Mouse (Mus musculus): ENCODE data around the gene Fignl2.
A peak's percentile ranks its signal among the peaks of the same experiment; 100 is the strongest.
"Not testable (repeated sequence)": the region's sequence is repeated elsewhere in the genome, so short reads cannot be mapped to it uniquely, and the experiment has no call there.

Fignl2 gene

GRCm38 (mm10) chr15:101077813-101078730 is at the start of gene Fignl2:
Gene Fignl2, minus strand, starts transcription at chr15:101078567.
- peak; percentile 39 for DNase-seq

GRCm38 (mm10) chr15:101126876-101127544 is 48.6 kb upstream of the Fignl2 start:
- DNase-seq: peak; percentile 65

DNA sequence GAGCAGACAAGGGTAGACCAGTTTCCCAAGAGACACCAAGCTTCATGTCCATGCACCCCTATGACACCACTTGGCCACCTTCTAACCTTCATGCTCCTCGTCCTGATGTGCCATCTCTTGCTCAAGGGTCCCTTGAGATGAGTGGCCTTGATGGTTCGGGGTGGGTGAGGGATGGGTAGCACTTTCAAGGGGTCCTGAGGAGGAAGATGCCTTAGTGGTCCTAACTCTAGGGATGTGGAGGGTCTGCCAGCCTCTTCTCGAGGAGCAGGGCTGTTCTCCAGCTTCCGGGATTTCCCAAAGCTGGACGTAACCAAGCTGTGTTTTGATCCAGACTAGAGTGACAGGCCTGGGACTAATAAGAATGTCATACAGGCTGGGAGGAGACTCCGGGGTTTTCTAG is 47.2 kb upstream of the Fignl2 start:
- DNase-seq: no peak

GRCm38 (mm10) chr15:101123202-101123601 is 44.8 kb upstream of the Fignl2 start:
- DNase-seq: peak; percentile 67

DNA sequence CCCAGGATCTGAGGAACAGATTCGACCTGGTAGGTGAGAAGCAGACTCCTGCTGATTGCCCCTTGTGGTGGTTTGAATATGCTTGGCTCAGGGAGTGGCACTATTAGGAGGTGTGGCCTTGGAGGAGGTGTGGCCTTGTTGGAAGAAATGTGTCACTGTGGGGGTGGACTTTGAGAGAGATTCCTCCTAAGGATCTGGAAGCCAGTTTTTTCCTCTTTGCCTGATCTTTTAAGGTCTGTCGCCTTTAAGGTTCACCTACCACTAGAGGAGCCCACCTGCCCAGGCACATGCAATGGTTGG is 43.9 kb upstream of the Fignl2 start:
- no peak for DNase-seq

DNA sequence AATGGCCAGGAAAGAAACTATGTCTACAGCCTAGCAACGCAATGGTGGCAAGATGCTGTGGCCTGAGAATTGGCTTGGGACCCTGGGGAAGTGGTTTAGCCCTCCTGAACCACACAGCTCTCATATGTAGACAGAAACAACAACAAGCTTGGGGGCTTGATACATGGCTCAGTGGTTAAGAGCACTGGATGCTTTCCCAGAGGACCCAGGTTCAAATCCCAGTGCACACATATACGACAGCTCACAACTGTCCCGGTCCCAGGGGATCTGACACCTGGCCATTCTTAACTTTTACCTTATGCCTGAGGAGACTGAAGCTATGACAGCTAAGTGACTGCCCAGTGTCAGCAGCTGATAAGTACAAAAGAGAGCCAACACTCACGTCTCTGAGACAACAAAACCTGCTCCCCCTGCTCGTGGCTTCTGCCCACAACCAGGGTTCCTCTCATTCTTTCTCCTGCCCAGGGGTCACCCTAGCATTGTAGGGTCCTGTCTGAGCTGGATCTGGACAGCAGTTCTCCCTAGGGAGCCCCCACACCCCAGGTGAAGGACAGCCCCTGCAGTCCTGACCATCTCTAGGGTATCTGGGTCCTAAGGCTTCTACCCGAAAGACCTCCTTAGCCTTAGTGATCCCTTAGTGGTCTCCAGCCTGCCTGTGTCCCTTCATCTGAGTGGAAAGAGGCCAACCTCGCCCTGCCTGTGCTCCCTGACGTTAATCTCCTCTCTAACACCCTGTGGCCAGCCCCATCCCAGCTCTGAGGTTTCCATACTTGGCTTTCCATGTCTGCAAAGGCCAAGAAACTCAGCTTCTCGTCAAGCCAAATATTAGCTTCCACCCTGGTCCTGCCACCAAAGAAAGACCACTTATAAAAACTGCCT is 43.3 kb upstream of the Fignl2 start:
- DNase-seq: no peak

GRCm38 (mm10) chr15:101118399-101119125 is 40.2 kb upstream of the Fignl2 start:
- DNase-seq: peak; percentile 51

- no peak for DNase-seq
Measured at GRCm38 (mm10) chr15:101115511-101116110, 37.2 kb upstream of the Fignl2 start, which contains the start of gene Ankrd33. Gene Ankrd33, plus strand, starts transcription at chr15:101115755.

- not testable (repeated sequence) for DNase-seq
Measured at GRCm38 (mm10) chr15:101113778-101114177, 35.4 kb upstream of the Fignl2 start.

- peak; percentile 67 for DNase-seq
Measured at GRCm38 (mm10) chr15:101113176-101113575, 34.8 kb upstream of the Fignl2 start.

- DNase-seq: no peak
Measured at GRCm38 (mm10) chr15:101107906-101108671, 29.7 kb upstream of the Fignl2 start.

DNA sequence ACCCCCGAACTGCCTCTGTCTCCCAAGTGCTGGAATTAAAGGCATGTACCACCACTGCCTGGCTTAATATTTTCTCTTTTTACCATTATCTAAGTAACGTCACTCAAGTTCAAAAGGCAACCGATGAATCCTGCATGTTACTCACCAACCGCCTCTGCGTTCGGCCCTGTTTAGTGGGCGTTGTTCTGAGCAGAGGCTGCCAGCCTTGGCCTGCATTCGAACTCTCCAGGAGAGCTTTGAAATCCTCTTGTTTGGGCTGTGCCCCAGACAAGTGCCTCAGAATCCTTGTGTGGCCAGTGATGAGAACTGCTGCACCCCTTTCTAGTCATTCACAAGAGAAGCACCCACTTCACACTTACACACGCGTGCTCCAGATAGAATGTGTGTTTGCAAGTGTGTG is 27.6 kb upstream of the Fignl2 start:
- no peak for DNase-seq

- peak; percentile 91 for DNase-seq
Measured at GRCm38 (mm10) chr15:101105496-101105994, 27.2 kb upstream of the Fignl2 start.

- DNase-seq: no peak
Measured at GRCm38 (mm10) chr15:101103605-101104304, 25.4 kb upstream of the Fignl2 start.

- no peak for DNase-seq
Measured at GRCm38 (mm10) chr15:101100996-101101395, 22.6 kb upstream of the Fignl2 start.

GRCm38 (mm10) chr15:101097985-101098651 is 19.8 kb upstream of the Fignl2 start:
- DNase-seq: no peak

DNA sequence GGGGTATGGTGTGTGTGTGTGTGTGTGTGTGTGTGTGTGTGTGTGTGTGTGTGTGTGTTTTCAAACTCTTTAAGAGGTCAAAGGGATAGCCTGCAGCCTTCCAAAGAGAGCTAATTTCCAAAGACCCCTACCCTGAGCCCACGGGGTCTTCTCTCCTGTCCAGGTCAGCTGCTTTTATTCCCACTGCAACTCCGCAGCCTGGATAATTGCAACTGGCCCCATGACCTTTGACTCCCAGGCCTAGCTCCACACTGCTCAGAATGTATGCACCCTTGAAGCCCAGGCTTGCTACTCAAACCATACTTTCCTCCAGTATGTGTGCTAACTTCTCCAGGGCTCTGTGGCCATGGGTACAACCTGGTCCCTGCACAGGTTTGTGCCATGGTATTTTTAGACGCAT is 17.0 kb upstream of the Fignl2 start:
- no peak for DNase-seq

- no peak for DNase-seq
Measured at GRCm38 (mm10) chr15:101094979-101095378, 16.6 kb upstream of the Fignl2 start.

DNA sequence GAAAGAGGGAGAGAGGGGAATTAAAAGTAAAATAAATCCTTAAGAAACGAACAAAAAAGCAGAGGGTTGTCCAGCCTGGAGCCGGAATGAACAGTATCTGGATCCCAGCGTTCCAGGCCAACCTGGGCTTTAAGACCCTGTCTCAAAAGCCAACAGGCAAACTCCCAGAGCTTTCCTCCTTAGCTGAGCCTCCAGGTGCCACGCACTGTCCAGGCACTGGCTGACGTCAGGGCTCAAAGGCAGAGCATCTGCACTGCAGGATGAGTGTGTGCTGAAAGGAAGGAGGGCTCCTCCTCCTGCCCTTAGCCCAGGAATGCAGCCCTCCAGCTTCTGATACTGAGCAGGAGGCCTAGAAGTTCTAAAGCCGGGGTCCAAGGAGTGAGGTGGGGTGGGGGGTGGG is 15.6 kb upstream of the Fignl2 start:
- no peak for DNase-seq
